Mouse (Mus musculus) cerebellum, postnatal 14 days (tissue): Measurements from ENCODE around the gene Trap1a.
A peak's percentile ranks its signal among the peaks of the same experiment; 100 is the strongest.
"Not testable (repeated sequence)": the region's sequence is repeated elsewhere in the genome, so short reads cannot be mapped to it uniquely, and the experiment has no call there.

Source experiments
- DNase-seq, 2 experiments: peaks; one replicate each; pipeline ENCODE4 v3.0.0; 2021; ENCODE audit warnings: mixed read lengths in 2 of 2

Trap1a gene

DNA sequence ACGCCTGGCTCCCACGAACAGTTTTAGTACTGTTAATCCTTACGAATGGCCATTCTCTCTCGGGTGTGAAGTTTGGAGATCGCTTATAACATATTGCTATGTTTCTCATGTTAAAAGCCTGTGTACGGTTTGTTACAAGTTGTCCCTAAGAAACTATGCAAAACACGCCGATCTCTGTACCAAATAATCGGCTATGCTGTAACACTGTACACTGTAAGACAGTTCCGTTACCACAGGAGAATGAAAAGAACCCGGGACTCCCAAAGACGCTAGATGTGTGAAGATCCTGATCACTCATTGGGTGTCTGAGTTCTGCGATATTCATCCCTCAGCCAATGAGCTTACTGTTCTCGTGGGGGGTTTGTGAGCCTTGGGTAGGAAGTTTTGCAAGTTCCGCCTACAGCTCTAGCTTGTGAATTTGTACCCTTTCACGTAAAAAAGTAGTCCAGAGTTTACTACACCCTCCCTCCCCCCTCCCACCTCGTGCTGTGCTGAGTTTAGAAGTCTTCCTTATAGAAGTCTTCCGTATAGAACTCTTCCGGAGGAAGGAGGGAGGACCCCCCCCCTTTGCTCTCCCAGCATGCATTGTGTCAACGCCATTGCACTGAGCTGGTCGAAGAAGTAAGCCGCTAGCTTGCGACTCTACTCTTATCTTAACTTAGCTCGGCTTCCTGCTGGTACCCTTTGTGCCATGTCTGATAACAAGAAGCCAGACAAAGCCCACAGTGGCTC, at the start of gene Trap1a:
Trap1a (plus strand) TSS at position 421 of the 732 bp plus-strand sequence.
- no peak for DNase-seq

DNA sequence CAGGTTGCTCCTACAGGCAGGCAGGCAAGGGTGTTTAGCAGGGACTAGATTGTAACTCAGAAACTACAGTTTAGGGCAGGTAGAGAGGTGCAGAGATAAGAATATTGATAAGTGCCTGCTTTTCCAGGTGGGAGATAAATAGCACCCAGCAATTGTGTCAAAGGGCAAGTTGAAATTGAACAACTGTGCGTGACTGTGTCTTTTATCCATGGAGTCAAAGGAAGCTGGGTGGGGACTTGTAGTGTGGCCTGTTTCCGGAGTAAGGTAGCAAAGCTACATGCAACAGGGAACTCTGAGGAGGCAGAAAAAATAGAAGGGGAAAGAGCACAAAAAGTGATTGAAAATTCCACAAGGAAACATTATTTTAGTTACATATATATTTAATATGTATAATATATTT, 40.4 kb upstream of the Trap1a start:
- no peak for DNase-seq

DNA sequence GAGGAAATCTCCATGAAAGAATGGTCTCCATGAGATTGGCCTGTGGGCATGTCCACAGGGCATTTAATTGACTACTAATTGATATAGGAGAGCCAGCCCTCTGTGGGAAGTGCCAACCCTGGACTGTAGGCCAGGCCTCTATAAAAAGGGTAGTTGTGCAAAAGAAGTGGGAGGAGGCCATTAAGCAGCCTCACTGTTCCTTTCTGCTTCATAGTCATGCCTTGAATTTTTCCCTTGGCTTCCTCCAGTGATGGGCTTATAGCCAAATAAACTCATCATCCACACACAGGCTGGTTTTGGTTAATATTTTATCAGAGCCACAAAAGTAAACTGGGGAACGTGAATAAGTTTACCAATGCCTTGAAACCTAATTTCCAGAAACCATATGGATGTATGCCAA, 38.2 kb upstream of the Trap1a start:
- no peak for DNase-seq

DNA sequence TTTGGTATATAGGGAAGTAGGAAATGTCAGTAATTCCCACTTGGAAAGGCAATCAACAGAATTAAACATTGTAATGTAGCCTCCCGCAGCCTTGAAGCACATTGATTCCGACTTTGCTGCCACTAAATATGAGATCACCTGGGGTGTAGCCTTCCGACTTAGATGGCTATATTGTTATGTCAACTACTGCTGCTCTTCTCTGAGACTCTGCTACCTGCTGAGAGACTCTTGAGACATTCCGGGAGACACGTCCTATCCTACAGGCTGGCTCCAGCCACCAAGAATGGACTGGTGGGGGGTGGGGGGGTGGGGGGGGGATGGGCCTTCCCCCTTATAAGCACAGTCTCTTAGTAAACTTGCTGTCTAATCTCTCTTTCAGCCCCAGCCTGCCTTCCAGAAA, 16.1 kb upstream of the Trap1a start:
- DNase-seq = not testable (repeated sequence)

DNA sequence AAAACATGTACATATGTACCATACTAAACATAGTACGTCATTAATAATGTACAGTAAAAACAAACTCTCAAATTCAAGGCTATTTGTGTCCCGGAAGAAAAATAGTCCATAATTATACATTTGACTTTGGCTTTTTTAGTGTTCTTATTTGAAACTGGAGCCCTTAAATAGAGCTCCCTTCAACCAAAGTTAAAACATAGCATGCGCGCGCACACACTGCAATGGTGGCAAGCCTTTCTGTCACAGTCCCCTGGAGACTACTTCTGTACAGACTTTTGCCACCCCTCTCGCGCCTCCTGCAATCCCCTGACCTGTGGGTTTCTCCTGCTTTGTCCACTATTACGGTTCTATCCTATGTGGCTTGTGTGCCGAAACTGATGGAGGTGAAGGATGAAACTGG, 900 bp upstream of the Trap1a start:
- no peak for DNase-seq

DNA sequence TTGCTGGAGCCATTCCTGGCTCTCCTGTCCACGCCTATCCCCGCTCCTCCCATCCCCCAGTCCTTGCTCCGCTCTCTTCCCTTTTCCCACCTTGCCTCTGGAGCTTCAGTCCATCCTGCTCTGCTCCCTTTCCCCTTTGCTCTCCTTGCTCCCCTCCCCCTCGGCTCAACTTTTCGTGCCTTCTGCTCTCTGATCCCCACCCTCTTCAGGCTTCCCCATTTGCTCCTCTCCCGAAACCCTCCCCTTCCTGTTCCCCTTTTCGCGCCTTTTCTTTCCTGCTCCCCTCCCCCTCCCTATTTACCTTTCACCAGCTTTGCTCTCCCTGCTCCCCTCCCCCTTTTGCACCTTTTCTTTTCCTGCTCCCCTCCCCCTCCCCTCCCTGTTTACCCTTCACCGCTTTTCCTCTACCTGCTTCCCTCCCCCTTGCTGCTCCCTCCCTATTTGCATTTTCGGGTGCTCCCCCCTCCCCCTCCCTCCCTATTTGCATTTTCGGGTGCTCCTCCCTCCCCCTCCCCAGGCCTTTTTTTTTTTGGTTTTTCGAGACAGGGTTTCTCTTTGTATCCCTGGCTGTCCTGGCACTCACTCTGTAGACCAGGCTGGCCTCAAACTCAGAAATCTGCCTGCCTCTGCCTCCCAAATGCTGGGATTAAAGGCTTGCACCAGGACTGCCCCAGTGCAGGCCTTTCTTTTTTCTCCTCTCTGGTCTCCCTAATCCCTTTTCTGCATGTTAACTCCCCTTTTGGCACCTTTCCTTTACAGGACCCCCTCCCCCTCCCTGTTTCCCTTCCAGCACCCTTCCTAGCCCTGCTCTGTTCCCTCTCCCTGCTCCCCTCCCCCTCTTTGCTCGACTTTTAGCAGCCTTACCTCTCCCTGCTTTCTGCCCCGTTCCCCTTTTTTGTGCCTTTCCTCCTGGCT, 1.3 kb downstream of the Trap1a start:
- no peak for DNase-seq

DNA sequence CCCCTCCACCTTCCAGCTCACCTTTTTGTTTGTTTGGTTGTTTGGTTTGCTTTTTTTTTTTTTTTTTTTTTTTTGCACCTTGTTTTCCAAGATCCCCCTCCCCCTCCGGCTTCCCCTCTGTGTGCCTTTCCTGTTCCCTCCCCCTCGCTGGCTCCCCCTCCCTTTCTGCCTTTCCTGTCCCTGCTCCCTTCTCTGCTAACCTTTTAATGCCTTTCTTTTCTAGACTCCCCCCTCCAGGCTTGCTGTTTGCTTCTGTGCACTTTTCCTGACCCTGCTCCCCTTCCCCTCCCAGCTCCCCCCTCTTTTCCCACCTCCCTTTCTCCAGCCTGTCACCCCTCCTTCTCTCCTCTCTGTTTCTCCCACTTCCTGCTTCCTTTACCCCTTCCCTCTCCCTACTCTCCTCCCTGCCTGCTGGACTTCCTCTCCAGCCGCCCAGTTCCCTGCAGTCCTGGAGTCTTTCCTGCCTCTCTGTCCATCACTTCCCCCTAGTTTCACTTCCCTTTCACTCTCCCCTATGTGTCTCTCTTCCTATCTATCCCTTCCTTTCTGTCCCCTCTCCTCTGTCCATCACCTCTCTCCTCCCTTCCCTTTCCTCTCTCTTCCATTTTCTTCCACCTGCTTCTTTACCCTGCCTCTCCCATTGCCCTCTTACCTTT, 2.1 kb downstream of the Trap1a start:
- DNase-seq = no peak

DNA sequence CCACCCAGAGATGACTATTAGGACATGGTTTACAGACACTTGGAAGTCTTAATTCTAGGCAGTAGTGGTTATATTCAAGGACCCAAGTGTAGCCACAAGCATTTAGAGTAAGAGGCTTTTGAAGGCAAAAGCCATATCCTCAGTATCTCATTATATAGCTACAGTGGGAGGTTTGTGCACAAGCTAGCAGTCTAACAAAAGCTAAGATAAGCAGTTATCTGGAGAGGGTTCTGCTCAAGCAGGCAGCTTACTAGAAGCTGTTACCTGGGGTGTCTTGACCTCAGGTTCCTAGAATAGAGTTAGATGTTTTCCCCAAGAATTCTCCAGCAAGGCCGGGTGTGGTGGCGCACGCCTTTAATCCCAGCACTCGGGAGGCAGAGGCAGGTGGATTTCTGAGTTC, 6.1 kb downstream of the Trap1a start:
- DNase-seq = no peak

DNA sequence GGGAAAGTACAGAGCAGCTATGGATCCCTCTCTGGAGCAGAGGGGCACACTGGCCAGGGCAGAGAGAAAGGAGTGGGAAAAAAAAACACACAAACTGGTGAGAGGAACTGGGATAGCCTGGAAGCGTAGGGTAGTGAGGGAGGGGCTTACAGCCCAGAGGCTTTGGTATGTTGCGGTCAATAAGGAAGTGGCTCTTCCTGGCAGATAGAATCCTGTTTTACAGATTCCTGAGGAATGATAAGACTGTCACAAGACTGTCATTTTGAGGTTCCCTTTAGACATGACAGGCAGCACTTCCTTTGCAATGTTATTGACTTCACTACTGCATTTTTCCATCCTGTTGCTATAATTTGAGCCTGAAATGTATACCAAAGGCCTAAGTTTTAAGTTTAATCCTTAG, 7.7 kb downstream of the Trap1a start:
- no peak for DNase-seq

DNA sequence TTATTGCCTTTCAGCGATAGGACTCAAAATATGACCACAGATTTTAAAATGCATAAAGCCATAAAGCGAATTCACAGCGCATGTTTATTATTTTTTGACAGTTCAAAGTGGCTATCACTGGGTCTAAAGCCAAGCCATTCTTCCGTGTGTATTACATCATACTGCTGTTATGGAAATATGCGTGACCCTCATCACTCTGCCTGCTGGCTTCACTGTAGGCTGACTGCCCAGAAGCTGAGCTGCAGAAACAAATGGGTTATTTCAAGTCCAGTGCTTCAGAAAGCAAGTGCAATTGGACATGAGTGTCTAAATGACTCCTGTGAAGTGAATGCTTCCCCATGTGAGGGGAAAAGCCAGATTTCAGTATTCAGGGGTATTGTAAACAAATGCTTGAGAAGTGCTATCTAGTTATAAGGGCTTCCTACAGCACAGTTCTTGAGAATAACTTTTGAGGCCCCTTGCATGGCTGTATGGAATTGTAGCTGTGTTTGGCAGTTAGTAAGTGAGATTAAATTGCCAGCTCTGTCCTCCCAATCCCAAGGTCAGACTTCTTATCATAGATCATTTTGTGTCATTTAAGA, 18.8 kb downstream of the Trap1a start:
- DNase-seq = peak; percentile 6 to 35

DNA sequence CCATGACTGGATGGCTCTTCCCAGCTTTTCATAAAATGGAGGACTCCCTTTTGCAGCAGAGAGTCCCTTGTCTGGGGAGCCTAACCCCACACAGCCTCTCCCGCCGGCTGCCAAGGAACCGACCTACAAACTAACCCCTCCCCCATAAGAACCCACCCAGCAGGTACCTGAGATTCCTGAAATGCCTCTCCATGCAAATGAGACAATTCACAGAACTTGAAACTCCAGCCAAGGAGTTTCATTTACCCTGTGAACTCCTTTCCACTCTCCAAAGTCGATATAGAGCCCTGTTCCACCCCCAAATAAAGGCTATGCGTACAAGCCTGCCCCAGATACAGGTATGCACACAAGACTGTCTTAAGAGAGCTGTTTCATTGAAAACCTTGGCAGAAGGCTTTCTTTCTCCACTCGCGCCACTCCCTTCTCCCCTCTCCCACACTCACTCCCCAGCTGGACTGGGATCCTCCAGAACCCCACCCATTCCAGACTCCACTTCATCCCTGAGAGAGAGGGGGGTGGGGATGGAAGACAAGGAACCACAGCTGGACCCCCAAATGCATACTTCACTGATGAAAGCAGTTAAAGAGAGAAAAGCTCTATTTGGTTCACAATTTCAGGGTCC, 24.3 kb downstream of the Trap1a start:
- DNase-seq = no peak

DNA sequence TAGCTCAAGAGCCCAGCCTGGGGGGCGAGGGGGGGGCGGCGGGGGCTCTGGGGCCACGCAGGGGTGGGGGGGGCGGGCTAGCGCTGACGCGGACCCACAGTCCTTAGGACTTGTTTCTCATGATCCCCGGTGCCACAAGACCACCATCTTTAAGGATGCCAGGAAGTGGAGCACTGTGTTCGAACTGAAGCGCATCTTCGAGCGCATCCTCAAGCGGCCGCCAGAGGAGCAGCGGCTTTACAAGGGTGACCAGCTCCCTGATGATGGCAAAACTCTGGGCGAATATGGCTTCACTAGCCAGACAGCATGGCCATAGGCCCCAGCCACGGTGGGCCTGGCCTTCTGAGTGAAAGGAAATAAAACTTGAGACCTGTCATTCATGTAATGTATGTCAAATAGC, 24.9 kb downstream of the Trap1a start:
- DNase-seq = no peak

DNA sequence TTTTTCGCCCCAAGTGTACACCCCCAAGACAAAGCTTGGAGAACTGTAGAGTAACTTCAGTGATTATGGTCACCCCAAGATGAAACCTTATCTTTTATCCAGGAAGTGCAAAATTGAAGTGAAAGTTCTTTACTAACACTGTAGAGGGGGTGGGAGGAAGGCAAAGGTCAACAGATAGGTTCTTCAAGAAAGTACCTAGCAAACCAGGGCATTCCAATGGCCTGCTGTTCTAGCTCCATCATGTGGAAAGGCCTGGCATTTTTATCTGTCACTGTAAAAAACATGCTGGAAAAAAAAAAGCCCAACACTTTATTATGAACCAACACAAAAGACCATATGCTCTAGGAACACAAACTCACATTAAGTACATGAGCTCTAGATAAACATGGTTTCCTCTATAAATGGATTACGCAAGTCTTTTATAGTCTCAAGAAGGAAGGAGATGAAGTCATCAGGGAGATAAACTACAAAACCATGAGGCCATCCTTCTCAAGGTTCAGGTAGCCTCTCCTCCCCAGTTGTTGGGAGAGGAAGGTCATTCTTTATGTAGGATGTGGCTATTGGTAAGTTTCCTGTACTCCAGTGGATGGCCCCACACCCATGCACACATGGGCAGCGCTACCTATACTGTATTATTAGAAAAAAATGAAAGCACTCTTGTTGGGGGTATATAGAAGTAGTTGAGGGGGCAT, 33.5 kb downstream of the Trap1a start:
- DNase-seq = no peak

DNA sequence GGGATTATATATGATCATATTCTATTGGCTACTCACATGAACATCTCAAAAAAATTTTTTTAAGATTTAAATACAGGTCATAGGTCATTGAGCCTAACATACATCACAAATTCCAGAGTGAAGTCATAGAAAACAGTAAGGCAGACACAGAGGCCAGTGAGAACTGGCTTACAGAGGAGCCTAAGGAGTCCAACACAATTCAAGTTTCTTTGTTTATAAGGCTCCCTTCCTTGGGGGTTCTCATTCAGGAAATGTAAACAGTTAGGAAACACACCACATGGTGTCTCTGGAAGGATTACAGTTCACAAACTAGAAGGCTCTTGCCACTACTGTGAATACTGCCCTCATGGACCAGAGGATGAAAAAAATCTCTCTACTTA, 34.0 kb downstream of the Trap1a start:
- no peak for DNase-seq

DNA sequence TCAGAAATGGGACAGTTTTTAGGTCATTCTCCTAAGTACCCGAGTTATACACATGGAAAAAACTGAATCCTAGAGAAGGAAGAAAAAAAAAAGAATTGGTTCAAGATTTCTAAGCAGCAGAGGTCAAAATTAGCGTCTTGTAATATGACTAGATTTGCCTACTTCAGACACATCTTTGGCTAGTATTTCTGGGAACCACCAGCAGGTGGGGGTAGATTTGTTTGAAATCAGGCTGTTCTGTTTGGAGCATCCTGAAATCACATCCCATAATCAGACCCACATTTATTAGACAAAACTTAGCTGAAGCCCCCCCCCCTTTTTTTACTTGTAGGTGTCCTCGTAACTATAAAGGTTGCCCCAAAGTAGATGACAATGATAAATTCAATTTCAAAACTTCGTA, 35.6 kb downstream of the Trap1a start:
- DNase-seq = peak; percentile 15 to 43

DNA sequence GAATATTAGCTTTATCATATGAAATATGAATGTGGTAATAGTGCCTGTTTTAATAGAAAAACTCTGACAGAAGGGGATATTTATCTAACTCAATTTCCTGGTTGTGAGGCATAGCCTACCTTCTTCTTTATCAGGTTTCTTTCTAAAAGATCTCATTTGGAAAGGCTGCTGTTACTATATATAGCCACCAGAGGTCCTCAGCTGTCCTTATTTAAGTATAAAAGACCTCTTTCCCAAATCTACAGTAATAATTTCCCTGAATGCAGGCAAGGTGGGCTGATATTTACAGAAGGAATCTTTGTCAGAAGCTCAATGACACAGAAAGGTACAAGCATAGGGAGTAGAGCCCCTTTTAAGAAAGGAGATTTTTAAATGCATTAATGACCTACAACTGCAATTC, 39.2 kb downstream of the Trap1a start:
- DNase-seq = peak; percentile 7 to 11
